Mouse (Mus musculus): ENCODE measurements around the gene Srbd1. TPM values are rescaled to one million over a fixed set of nuclear protein-coding genes. Genes with fewer than 3 reads are reported as not detected.

The Srbd1 gene
- polyA plus RNA-seq, 1 experiment, result 42.5 TPM

DNA sequence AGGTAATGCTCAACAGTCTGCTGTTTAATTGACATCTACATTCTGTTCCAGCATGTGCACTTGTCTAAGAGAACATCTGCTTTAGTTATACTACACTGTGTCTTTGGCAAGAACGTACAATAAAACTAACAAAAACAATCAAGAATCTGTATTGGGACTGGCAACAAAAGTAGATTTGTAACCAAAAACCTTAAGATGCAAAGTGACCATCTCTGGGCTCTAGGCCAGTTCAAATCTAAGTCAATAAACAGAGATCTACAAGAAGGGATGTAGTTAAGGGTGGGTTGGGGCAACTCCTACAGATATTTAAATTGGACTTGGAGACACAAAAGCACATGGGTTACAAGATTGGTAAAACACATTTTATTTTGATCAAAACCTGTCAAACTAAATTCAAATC lies 53.3 kb downstream of the Srbd1 start:
- no peak overlapping the region for H3K4me3 ChIP-seq (ENCODE audit: low read depth, low read length)
- no peak overlapping the region for H3K9ac ChIP-seq (ENCODE audit: low read depth, poor library complexity, severe bottlenecking)
- no peaks in the 10 kb centered on the region for H3K27me3 ChIP-seq (ENCODE audit: control insufficient read depth, insufficient read depth, low read length, poor library complexity, severe bottlenecking)
- H3K9me3 ChIP-seq (replicated peaks; ENCODE audit: control insufficient read depth, insufficient read depth, low read length, poor library complexity, severe bottlenecking), result no peaks in the 10 kb centered on the region
- no peak for TF ChIP-seq POLR2A (IDR thresholded peaks at IDR 0.05; ENCODE audit: insufficient read depth, low read length)
- TF ChIP-seq CTCF (IDR thresholded peaks at IDR 0.05; ENCODE audit: low read depth, low read length), result no peak
- no peak for TF ChIP-seq EP300 (IDR thresholded peaks at IDR 0.05; ENCODE audit: insufficient read depth, low read depth, low read length)
- H3K36me3 ChIP-seq (ENCODE audit: control insufficient read depth, insufficient read depth, low read length, poor library complexity, severe bottlenecking), result peaks cover 5% of the 10 kb centered on the region
- H3K4me1 ChIP-seq (ENCODE audit: control insufficient read depth, insufficient read depth, low read length), result no peaks in the 10 kb centered on the region
- no peak overlapping the region for H3K27ac ChIP-seq (ENCODE audit: insufficient read depth, low read length)

DNA sequence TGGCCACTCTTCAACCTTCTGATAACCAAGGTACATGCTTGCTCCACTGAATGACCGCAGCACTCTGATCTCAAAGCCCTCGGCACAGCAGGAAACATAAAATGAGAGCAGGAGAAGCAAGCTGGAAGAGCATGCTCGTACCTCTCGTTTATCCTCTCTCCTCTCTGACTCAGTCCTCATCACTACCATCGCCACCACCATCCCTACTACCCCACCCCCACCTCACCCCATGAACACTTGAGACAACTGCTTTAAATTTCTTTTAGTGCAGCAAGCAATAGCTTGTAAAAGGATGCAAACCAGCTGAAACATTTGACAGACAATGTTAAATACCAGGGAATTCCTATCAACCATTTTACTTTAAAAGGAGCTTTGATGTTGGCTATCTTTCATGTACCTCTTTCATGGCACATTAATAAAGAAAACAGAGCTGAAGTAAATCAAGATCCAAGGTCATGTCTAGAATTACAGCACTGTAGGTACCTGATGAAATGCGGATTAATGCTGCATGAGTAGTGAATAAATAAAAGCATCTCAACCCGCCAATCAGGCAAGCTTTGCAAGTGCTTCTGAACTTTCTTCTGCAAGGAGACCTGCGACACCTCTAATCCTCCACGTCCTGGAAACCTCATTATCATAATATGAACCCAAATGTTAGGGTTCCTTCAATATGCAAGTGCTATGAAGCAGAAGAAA lies 54.9 kb downstream of the Srbd1 start:
- Histone ChIP-seq H3K9ac (ENCODE audit: low read depth, poor library complexity, severe bottlenecking) (no peak overlapping the region), H3K36me3 (ENCODE audit: control insufficient read depth, insufficient read depth, low read length, poor library complexity, severe bottlenecking) (no peaks in the 10 kb centered on the region), H3K27ac (ENCODE audit: insufficient read depth, low read length) (no peak overlapping the region), H3K4me3 (ENCODE audit: low read depth, low read length) (no peak overlapping the region), H3K4me1 (ENCODE audit: control insufficient read depth, insufficient read depth, low read length) (no peaks in the 10 kb centered on the region), H3K9me3 (replicated peaks; ENCODE audit: control insufficient read depth, insufficient read depth, low read length, poor library complexity, severe bottlenecking) (no peaks in the 10 kb centered on the region), H3K27me3 (ENCODE audit: control insufficient read depth, insufficient read depth, low read length, poor library complexity, severe bottlenecking) (no peaks in the 10 kb centered on the region)
- TF ChIP-seq CTCF (IDR thresholded peaks at IDR 0.05; ENCODE audit: low read depth, low read length) (no peak), EP300 (IDR thresholded peaks at IDR 0.05; ENCODE audit: insufficient read depth, low read depth, low read length) (no peak), POLR2A (IDR thresholded peaks at IDR 0.05; ENCODE audit: insufficient read depth, low read length) (no peak)

DNA sequence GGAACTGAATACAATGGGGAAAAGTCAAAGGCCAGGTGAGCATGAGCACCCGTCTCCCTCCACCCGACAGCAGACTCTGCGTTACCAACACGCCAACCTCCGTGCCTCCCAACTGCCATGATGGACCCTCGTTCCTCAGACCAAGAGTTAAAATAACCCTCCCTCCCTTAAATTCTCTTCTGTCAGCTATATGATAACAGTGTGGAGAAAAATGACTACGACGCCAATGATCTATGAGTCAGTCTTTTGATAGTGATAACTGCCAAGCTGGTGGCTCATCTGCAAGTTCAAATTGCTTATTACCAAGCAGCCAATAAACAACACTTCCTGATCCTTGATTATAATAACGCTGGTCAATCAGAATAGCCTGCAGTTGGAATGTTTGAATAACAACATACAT lies 57.1 kb downstream of the Srbd1 start:
- H3K36me3 ChIP-seq (ENCODE audit: control insufficient read depth, insufficient read depth, low read length, poor library complexity, severe bottlenecking), result no peaks in the 10 kb centered on the region
- TF ChIP-seq EP300 (IDR thresholded peaks at IDR 0.05; ENCODE audit: insufficient read depth, low read depth, low read length), result no peak
- TF ChIP-seq POLR2A (IDR thresholded peaks at IDR 0.05; ENCODE audit: insufficient read depth, low read length), result no peak
- TF ChIP-seq CTCF (IDR thresholded peaks at IDR 0.05; ENCODE audit: low read depth, low read length), result no peak

DNA sequence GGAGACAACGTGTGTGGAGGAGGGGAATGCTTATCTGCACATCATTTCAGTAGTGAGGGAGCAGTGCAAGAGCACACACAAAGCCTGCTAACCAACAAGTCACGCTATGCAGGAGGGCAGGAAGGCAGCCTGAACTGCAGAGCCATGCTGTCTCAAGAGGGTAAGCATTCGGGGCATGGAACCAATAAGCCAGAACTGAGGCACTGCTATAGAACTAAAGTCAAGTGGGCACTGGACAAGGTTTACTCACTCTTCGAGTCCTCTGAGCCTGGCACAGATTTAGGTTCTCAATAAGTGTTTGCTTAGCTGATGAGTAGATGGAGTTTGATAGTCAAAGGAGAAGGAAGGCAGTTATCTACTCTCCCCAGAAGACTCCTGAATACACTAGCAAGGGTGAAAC lies 58.8 kb downstream of the Srbd1 start:
- Histone ChIP-seq H3K27me3 (ENCODE audit: control insufficient read depth, insufficient read depth, low read length, poor library complexity, severe bottlenecking) (no peaks in the 10 kb centered on the region), H3K4me3 (ENCODE audit: low read depth, low read length) (no peak overlapping the region), H3K9ac (ENCODE audit: low read depth, poor library complexity, severe bottlenecking) (no peak overlapping the region), H3K4me1 (ENCODE audit: control insufficient read depth, insufficient read depth, low read length) (no peaks in the 10 kb centered on the region), H3K36me3 (ENCODE audit: control insufficient read depth, insufficient read depth, low read length, poor library complexity, severe bottlenecking) (no peaks in the 10 kb centered on the region), H3K9me3 (replicated peaks; ENCODE audit: control insufficient read depth, insufficient read depth, low read length, poor library complexity, severe bottlenecking) (no peaks in the 10 kb centered on the region), H3K27ac (ENCODE audit: insufficient read depth, low read length) (no peak overlapping the region)
- TF ChIP-seq CTCF (IDR thresholded peaks at IDR 0.05; ENCODE audit: low read depth, low read length) (no peak), POLR2A (IDR thresholded peaks at IDR 0.05; ENCODE audit: insufficient read depth, low read length) (no peak), EP300 (IDR thresholded peaks at IDR 0.05; ENCODE audit: insufficient read depth, low read depth, low read length) (no peak)

More for the DNA sequence above, 57.1 kb downstream of the Srbd1 start:
- Histone ChIP-seq H3K4me1 (ENCODE audit: control insufficient read depth, insufficient read depth, low read length) (no peaks in the 10 kb centered on the region), H3K9me3 (replicated peaks; ENCODE audit: control insufficient read depth, insufficient read depth, low read length, poor library complexity, severe bottlenecking) (no peaks in the 10 kb centered on the region), H3K4me3 (ENCODE audit: low read depth, low read length) (no peak overlapping the region), H3K27me3 (ENCODE audit: control insufficient read depth, insufficient read depth, low read length, poor library complexity, severe bottlenecking) (no peaks in the 10 kb centered on the region), H3K27ac (ENCODE audit: insufficient read depth, low read length) (no peak overlapping the region), H3K9ac (ENCODE audit: low read depth, poor library complexity, severe bottlenecking) (no peak overlapping the region)

DNA sequence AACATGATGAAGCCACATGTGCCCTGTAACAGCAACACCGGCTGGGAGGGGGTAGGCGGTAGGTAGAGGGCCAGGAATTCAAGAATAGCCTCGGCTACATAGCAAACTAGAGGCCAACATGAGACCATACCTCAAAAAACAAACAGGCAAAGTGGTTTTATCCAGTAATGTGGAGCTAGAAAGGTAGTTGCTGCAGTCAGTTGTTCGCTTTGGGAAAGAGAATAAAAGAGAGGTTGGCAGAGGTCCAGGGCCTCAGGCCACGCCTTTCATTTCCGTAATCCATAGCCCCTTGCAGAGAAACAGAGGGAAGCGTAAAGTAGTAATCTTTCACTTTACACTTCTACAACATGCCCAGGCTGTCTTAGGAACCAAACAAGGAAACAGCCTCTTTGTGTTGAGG lies 61.8 kb downstream of the Srbd1 start:
- H3K36me3 ChIP-seq (ENCODE audit: control insufficient read depth, insufficient read depth, low read length, poor library complexity, severe bottlenecking), result 0 out of 2 replicates have a peak, but pooled peaks cover 2% of the 10 kb centered on the region

DNA sequence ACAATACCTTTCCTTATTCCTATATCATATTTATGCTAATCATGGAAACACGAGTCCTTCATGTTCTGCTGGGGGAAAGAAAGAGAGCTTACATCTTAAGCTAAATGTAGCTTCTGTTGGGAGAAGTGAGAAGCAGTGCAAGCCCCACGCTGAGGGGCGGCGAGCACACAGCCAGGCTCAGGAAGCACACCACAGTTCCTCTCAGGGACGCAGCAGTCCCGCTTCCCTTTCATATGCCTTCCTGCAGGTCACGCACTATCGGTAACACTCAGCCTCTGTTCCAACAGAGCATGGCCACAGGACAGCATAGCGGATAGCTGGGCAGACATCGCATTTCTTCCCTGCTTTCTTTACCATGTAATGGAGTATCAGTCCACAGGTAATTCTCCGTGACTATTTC lies 66.9 kb downstream of the Srbd1 start:
- Histone ChIP-seq H3K9ac (ENCODE audit: low read depth, poor library complexity, severe bottlenecking) (no peak overlapping the region), H3K9me3 (replicated peaks; ENCODE audit: control insufficient read depth, insufficient read depth, low read length, poor library complexity, severe bottlenecking) (no peaks in the 10 kb centered on the region)

More for the DNA sequence above, 61.8 kb downstream of the Srbd1 start:
- H3K4me1 ChIP-seq (ENCODE audit: control insufficient read depth, insufficient read depth, low read length), result no peaks in the 10 kb centered on the region
- H3K27me3 ChIP-seq (ENCODE audit: control insufficient read depth, insufficient read depth, low read length, poor library complexity, severe bottlenecking), result no peaks in the 10 kb centered on the region
- H3K9ac ChIP-seq (ENCODE audit: low read depth, poor library complexity, severe bottlenecking), result no peak overlapping the region
- H3K4me3 ChIP-seq (ENCODE audit: low read depth, low read length), result no peak overlapping the region
- no peaks in the 10 kb centered on the region for H3K9me3 ChIP-seq (replicated peaks; ENCODE audit: control insufficient read depth, insufficient read depth, low read length, poor library complexity, severe bottlenecking)
- no peak overlapping the region for H3K27ac ChIP-seq (ENCODE audit: insufficient read depth, low read length)
- TF ChIP-seq POLR2A (IDR thresholded peaks at IDR 0.05; ENCODE audit: insufficient read depth, low read length), result no peak
- TF ChIP-seq EP300 (IDR thresholded peaks at IDR 0.05; ENCODE audit: insufficient read depth, low read depth, low read length), result no peak
- TF ChIP-seq CTCF (IDR thresholded peaks at IDR 0.05; ENCODE audit: low read depth, low read length), result no peak

More for the DNA sequence above, 66.9 kb downstream of the Srbd1 start:
- no peak overlapping the region for H3K27ac ChIP-seq (ENCODE audit: insufficient read depth, low read length)
- no peak for TF ChIP-seq EP300 (IDR thresholded peaks at IDR 0.05; ENCODE audit: insufficient read depth, low read depth, low read length)
- no peaks in the 10 kb centered on the region for H3K4me1 ChIP-seq (ENCODE audit: control insufficient read depth, insufficient read depth, low read length)
- H3K4me3 ChIP-seq (ENCODE audit: low read depth, low read length), result no peak overlapping the region
- no peaks in the 10 kb centered on the region for H3K27me3 ChIP-seq (ENCODE audit: control insufficient read depth, insufficient read depth, low read length, poor library complexity, severe bottlenecking)
- H3K36me3 ChIP-seq (ENCODE audit: control insufficient read depth, insufficient read depth, low read length, poor library complexity, severe bottlenecking), result 0 out of 2 replicates have a peak, but pooled peaks cover 2% of the 10 kb centered on the region
